21 mouse cellular contexts compared by ENCODE assay signal in the genomic region with DNA sequence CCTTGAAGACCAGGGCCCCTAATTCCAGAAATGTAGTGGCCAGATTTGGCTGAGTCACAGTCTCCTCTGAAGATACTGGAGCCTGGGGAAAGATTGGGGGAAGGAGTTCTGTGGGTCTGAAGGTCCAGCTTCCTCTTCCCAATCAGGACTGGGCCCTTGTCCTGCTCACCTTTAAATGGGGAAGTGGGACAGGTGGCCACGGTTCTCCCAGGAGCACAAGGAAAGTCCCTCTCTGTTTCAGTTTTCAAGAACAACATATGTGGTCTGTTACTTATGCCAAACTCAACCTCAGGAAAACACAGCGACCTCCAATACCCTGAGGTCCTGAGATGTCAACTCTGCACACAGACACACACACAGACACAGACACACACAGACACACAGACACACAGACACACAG. TPM values are rescaled to one million over a fixed set of nuclear protein-coding genes. Genes with fewer than 3 reads are reported as not detected.
DNase-seq lines count a peak whose midpoint lies in the region; ATAC-seq and TF ChIP-seq lines count a peak whose summit lies in the region.
"Had no signal": no experiment of that assay in that cellular context is flagged by ENCODE, and none has a peak within 500 bp of the region (broad histone marks: within the 10 kb centered on the region; RNA-seq: fewer than 3 reads in every experiment).

No protein-coding gene starts in this region.

- no peak overlapping the region for H3ac ChIP-seq in myocyte (ENCODE audit: control insufficient read depth, insufficient read length)

- DNase-seq in lung, adult 2 months, result no peak
- no peak for DNase-seq in lung, postnatal 0 days (ENCODE audit: low spot score)
- no peak for DNase-seq in lung, postnatal 14 days
- DNase-seq in CH12.LX (ENCODE audit: extremely low read depth), result no peak
- no peak for DNase-seq in urinary bladder, postnatal 25 days (ENCODE audit: low spot score)
- DNase-seq: adrenal gland, adult 2 months; adrenal gland, postnatal 10 days; adrenal gland, postnatal 25 days; B cell, adult 2 months; cerebellum, adult 11-12 months; cerebellum, adult 2 months; cerebellum, adult 9-10 months; cerebellum, postnatal 25 days had no signal

- TF ChIP-seq RAD21 in CH12.LX (IDR thresholded peaks at IDR 0.05; ENCODE audit: low read depth, low read length), result no peak

- no peak for TF ChIP-seq POLR2A in lung, adult 2 months (IDR thresholded peaks at IDR 0.05; ENCODE audit: borderline replicate concordance, extremely low read depth, low read depth, low read length)
- no peak for TF ChIP-seq POLR2A in CH12.LX (IDR thresholded peaks at IDR 0.05; ENCODE audit: low read depth, low read length)
- TF ChIP-seq POLR2A in myocyte (IDR thresholded peaks at IDR 0.05; ENCODE audit: insufficient read length, low read depth), result no peak

- dilution Hi-C loops in CH12.LX (cut with MboI; ENCODE audit: extremely low pct_ligation_motif_present, extremely low pct_unique_long_range_greater_than_20kb, low sequenced_read_pairs), result no loop called here

- no peak overlapping the region for H3K4me2 ChIP-seq in lung, embryonic 15.5 days
- H3K4me2 ChIP-seq in lung, postnatal 0 days (replicated peaks; ENCODE audit: low read depth, low read length), result no peak overlapping the region
- H3K4me2 ChIP-seq in CH12.LX (ENCODE audit: insufficient read depth, low read depth, poor library complexity, severe bottlenecking), result 0 out of 2 replicates have a peak overlapping the region, but pooled peaks have one; percentile 10
- peak overlapping the region; percentile 12 for H3K4me2 ChIP-seq in myocyte (ENCODE audit: low read depth)
- no peak overlapping the region for H3K4me2 ChIP-seq in forebrain, embryonic 15.5 days (replicated peaks)
- H3K4me2 ChIP-seq: embryonic facial prominence, embryonic 12.5 days; forebrain, embryonic 13.5 days had no signal

- H3K4me3 ChIP-seq in lung, embryonic 15.5 days, result no peak overlapping the region
- H3K4me3 ChIP-seq in lung, adult 2 months (replicated peaks; ENCODE audit: extremely low read depth, low read depth, low read length), result no peak overlapping the region
- no peak overlapping the region for H3K4me3 ChIP-seq in lung, postnatal 0 days (ENCODE audit: low read depth, low read length)
- H3K4me3 ChIP-seq in CH12.LX (replicated peaks in 1 of 3; ENCODE audit: low read depth in 2 of 3, low read length in 2 of 3, poor library complexity in 1 of 3) (no peak overlapping the region), myocyte (no peak overlapping the region)
- no peak overlapping the region for H3K4me3 ChIP-seq in forebrain, embryonic 15.5 days
- H3K4me3 ChIP-seq: embryonic facial prominence, embryonic 10.5 days; embryonic facial prominence, embryonic 12.5 days; forebrain, embryonic 13.5 days had no signal

- in situ Hi-C loops in CH12.LX (cut with MboI; ENCODE audit: low pct_ligation_motif_present, low pct_unique_long_range_greater_than_20kb, low sequenced_read_pairs), result no loop called here

- no peaks in the 10 kb centered on the region for H3K27me3 ChIP-seq in lung, embryonic 15.5 days
- no peaks in the 10 kb centered on the region for H3K27me3 ChIP-seq in lung, postnatal 0 days (replicated peaks; ENCODE audit: insufficient read depth, low read length)
- no peaks in the 10 kb centered on the region for H3K27me3 ChIP-seq in CH12.LX (replicated peaks)
- no peaks in the 10 kb centered on the region for H3K27me3 ChIP-seq in myocyte (ENCODE audit: control insufficient read depth, insufficient read depth, insufficient read length)
- no peaks in the 10 kb centered on the region for H3K27me3 ChIP-seq in forebrain, embryonic 15.5 days
- H3K27me3 ChIP-seq: forebrain, embryonic 13.5 days had no signal

- H3K27ac ChIP-seq in lung, embryonic 15.5 days, result peak overlapping the region; percentile 95
- H3K27ac ChIP-seq in lung, postnatal 0 days (ENCODE audit: low read length), result 0 out of 2 replicates have a peak overlapping the region, but pooled peaks have one; percentile 47
- peak overlapping the region; percentile 60; the same call in 1 of the 2 replicates for H3K27ac ChIP-seq in CH12.LX (ENCODE audit: insufficient read depth, low read depth)
- H3K27ac ChIP-seq in forebrain, embryonic 15.5 days (replicated peaks), result no peak overlapping the region
- H3K27ac ChIP-seq: embryonic facial prominence, embryonic 10.5 days; embryonic facial prominence, embryonic 12.5 days; forebrain, embryonic 13.5 days had no signal

- peaks cover 17% of the 10 kb centered on the region for H3K4me1 ChIP-seq in lung, embryonic 15.5 days
- peaks cover 2% of the 10 kb centered on the region; the same call in 1 of the 2 replicates for H3K4me1 ChIP-seq in lung, adult 2 months (ENCODE audit: control insufficient read depth, insufficient read depth, low read length)
- H3K4me1 ChIP-seq in lung, postnatal 0 days (ENCODE audit: insufficient read depth, low read depth, low read length), result no peaks in the 10 kb centered on the region
- peaks cover 20 to 65% of the 10 kb centered on the region in 2 experiments for H3K4me1 ChIP-seq in CH12.LX (ENCODE audit: control insufficient read depth in 1 of 2, insufficient read depth in 2 of 2)
- no peaks in the 10 kb centered on the region for H3K4me1 ChIP-seq in forebrain, embryonic 15.5 days
- H3K4me1 ChIP-seq: forebrain, embryonic 13.5 days had no signal

- no peaks in the 10 kb centered on the region for H3K36me3 ChIP-seq in lung, embryonic 15.5 days
- H3K36me3 ChIP-seq in lung, postnatal 0 days (ENCODE audit: insufficient read depth, low read length), result no peaks in the 10 kb centered on the region
- H3K36me3 ChIP-seq in CH12.LX (replicated peaks in 1 of 2; ENCODE audit: control insufficient read depth in 1 of 2, insufficient read depth in 1 of 2, low read length in 1 of 2) (peaks cover 0 to 14% of the 10 kb centered on the region in 2 experiments), myocyte (ENCODE audit: control insufficient read depth, insufficient read depth) (no peaks in the 10 kb centered on the region)
- no peaks in the 10 kb centered on the region for H3K36me3 ChIP-seq in forebrain, embryonic 15.5 days
- H3K36me3 ChIP-seq: embryonic facial prominence, embryonic 10.5 days; embryonic facial prominence, embryonic 12.5 days had no signal

- TF ChIP-seq EP300 in lung, postnatal 0 days (IDR thresholded peaks at IDR 0.05), result no peak
- peak; percentile 86 for TF ChIP-seq EP300 in CH12.LX (IDR thresholded peaks at IDR 0.05; ENCODE audit: low read length)

- ATAC-seq in lung, embryonic 15.5 days (ENCODE audit: borderline replicate concordance, extremely low read depth, low FRiP score, low TSS enrichment), result no peak
- no peak for ATAC-seq in lung, postnatal 0 days
- ATAC-seq in forebrain, embryonic 15.5 days (replicated peaks), result no peak
- ATAC-seq: CD4-positive, CD25-positive, alpha-beta regulatory T cell, adult 4 months; forebrain, embryonic 13.5 days; forebrain, embryonic 16.5 days had no signal

- TF ChIP-seq CTCF in lung, adult 2 months (IDR thresholded peaks at IDR 0.05; ENCODE audit: insufficient read depth, low read length), result no peak
- TF ChIP-seq CTCF in lung, postnatal 0 days (IDR thresholded peaks at IDR 0.05), result no peak
- no peak for TF ChIP-seq CTCF in CH12.LX (conservative IDR thresholded peaks at IDR 0.05 in 1 of 2, IDR thresholded peaks at IDR 0.05 in 1 of 2; ENCODE audit: low read depth in 2 of 2, low read length in 2 of 2)

- no peak overlapping the region for H3K9ac ChIP-seq in lung, embryonic 15.5 days
- no peak overlapping the region for H3K9ac ChIP-seq in lung, postnatal 0 days (replicated peaks; ENCODE audit: low read depth)
- no peak overlapping the region for H3K9ac ChIP-seq in CH12.LX (ENCODE audit: insufficient read depth, low read depth)
- no peak overlapping the region for H3K9ac ChIP-seq in forebrain, embryonic 15.5 days (replicated peaks)
- H3K9ac ChIP-seq: embryonic facial prominence, embryonic 12.5 days; forebrain, embryonic 13.5 days had no signal

- H3K9me3 ChIP-seq in lung, embryonic 15.5 days, result no peaks in the 10 kb centered on the region
- no peaks in the 10 kb centered on the region for H3K9me3 ChIP-seq in lung, postnatal 0 days (ENCODE audit: low read length)
- H3K9me3 ChIP-seq in CH12.LX (replicated peaks; ENCODE audit: low read length), result no peaks in the 10 kb centered on the region
- no peaks in the 10 kb centered on the region for H3K9me3 ChIP-seq in forebrain, embryonic 15.5 days
- H3K9me3 ChIP-seq: embryonic facial prominence, embryonic 10.5 days; embryonic facial prominence, embryonic 12.5 days; forebrain, embryonic 13.5 days had no signal

- H3K79me2 ChIP-seq in CH12.LX (replicated peaks; ENCODE audit: control insufficient read depth, extremely low read depth, insufficient read depth, poor library complexity, severe bottlenecking) (no peaks in the 10 kb centered on the region), myocyte (ENCODE audit: control insufficient read depth, insufficient read depth) (no peaks in the 10 kb centered on the region)

- WGBS in lung, embryonic 15.5 days, result 63% methylated on average over 2 of the region's 2 CpGs
- WGBS in lung, adult 2 months, result 61% methylated on average over 2 of the region's 2 CpGs
- WGBS in lung, postnatal 0 days, result 49% methylated on average over 2 of the region's 2 CpGs
- 81% methylated on average over 2 of the region's 2 CpGs for WGBS in forebrain, embryonic 15.5 days

TF ChIP-seq in CH12.LX, 34 proteins besides CTCF, POLR2A, EP300 and RAD21 (continues in another document):
- no peak for TF ChIP-seq E2F4 (IDR thresholded peaks at IDR 0.05; ENCODE audit: insufficient replicate concordance, low read depth, low read length)
- TF ChIP-seq KAT2A (IDR thresholded peaks at IDR 0.05; ENCODE audit: insufficient replicate concordance, low read length), result no peak

TF ChIP-seq in myocyte, 11 proteins besides CTCF, POLR2A, EP300 and RAD21 (continues in another document):
- no peak for TF ChIP-seq MYOD1 (IDR thresholded peaks at IDR 0.05; ENCODE audit: control insufficient read depth in 1 of 3, insufficient read length in 2 of 3, low read depth in 2 of 3)

RNA-seq across cellular contexts. Expression of gene Gpr157, which starts 8.5 kb away (rescaled TPM):
- 2.0 and 2.2 TPM in 2 replicates for polyA plus RNA-seq in lung, embryonic 15.5 days (2015; fragmentation: Nextera tagmentation; extraction: Ambion mirVana)
- polyA plus RNA-seq in lung, adult 2 months (2012; rRNA removed), result 3.8 and 5.0 TPM in 2 replicates
- 1.6 TPM in 2 replicates for polyA plus RNA-seq in lung, postnatal 0 days (2015; fragmentation: Nextera tagmentation; extraction: Ambion mirVana)
- total RNA-seq in CH12.LX (2012; rRNA removed) (1.3 and 2.8 TPM in 2 replicates), CH12.LX (2014; rRNA removed) (2.3 and 2.6 TPM in 2 replicates)
- polyA plus RNA-seq in CH12.LX (2012; ENCODE audit: insufficient read length, low read depth) (3.1 and 3.5 TPM in 2 replicates), myocyte (2012; fragmentation: generic; extraction: Trizol) (1.6 TPM)
- polyA plus RNA-seq in forebrain, embryonic 15.5 days (2015; fragmentation: Nextera tagmentation; extraction: Ambion mirVana), result 0.20 and 0.23 TPM in 2 replicates

RNA-seq across cellular contexts. Expression of gene Slc2a5, which starts 40.4 kb away (rescaled TPM):
- polyA plus RNA-seq in lung, embryonic 15.5 days (2015; fragmentation: Nextera tagmentation; extraction: Ambion mirVana), result 0.54 and 0.65 TPM in 2 replicates
- 0.66 and 4.5 TPM in 2 replicates for polyA plus RNA-seq in lung, adult 2 months (2012; rRNA removed)
- 0.23 and 0.60 TPM in 2 replicates for polyA plus RNA-seq in lung, postnatal 0 days (2015; fragmentation: Nextera tagmentation; extraction: Ambion mirVana)
- total RNA-seq in CH12.LX (2012; rRNA removed) (0.38 and 1.4 TPM in 2 replicates), CH12.LX (2014; rRNA removed) (0.70 and 0.81 TPM in 2 replicates)
- polyA plus RNA-seq in CH12.LX (2012; ENCODE audit: insufficient read length, low read depth) (1.1 and 1.5 TPM in 2 replicates), myocyte (2012; fragmentation: generic; extraction: Trizol) (0.24 TPM)
- polyA plus RNA-seq in forebrain, embryonic 15.5 days (2015; fragmentation: Nextera tagmentation; extraction: Ambion mirVana), result 1.9 and 2.4 TPM in 2 replicates
- polyA plus RNA-seq: CD4-positive, CD25-positive, alpha-beta regulatory T cell, adult 4 months had no signal

Comparison
In these comparisons a context has a peak if more than half of its experiments do, and no peak if none do; other contexts are left out.
1. H3K4me2 ChIP-seq: peak in CH12.LX (single experiment) and myocyte (single experiment); none in lung, embryonic 15.5 days (single experiment), lung, postnatal 0 days (single experiment) and forebrain, embryonic 15.5 days (single experiment).